Mouse (Mus musculus) WW6 (cell line): ENCODE results near the gene Itgad.

Experiments
- DNase-seq: peaks from one replicate; pipeline ENCODE4 v3.0.0-alpha.2; 2013; ENCODE audit warnings: low read depth, low spot score

The Itgad gene

GRCm38 (mm10) chr7:128243921-128244320 is 89.7 kb downstream of the Itgad start:
- no peak for DNase-seq

DNA sequence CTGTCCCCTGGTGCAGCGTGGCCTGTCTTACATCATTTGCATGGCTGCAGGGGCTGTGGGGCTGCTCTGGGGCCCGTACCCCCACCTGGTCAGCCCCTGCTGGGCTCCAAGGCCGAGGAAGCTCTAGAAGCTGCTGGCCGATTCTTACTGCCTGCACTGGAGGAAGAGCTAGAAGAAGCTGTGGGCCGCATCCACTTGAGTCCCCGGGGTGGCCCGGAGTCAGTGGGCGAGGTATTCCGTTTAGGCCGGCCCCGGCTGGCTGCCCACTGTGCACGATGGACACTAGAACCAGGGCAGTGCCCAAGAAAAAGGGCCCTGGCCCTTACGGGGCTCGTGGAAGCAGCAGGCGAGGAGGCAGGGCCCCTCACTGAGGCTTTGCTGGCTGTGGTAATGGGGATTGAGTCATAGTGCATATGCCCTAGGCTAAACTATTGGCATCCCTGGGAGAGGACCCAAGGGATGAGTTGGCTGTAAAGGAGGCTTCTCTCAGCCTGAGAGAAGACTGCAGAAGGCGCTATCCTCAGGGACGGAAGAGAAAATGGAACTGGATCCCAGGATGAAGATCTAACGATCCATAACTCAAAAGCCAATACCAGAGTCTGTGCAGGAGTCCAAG is 90.3 kb downstream of the Itgad start:
- no peak for DNase-seq

- no peak for DNase-seq
Measured at GRCm38 (mm10) chr7:128245547-128245946, 91.4 kb downstream of the Itgad start.

- DNase-seq: no peak
Measured at GRCm38 (mm10) chr7:128246496-128247391, 92.6 kb downstream of the Itgad start, which contains the start of gene Tgfb1i1. Gene Tgfb1i1, plus strand, starts transcription at chr7:128246812.

GRCm38 (mm10) chr7:128247443-128247842 is 93.3 kb downstream of the Itgad start:
- no peak for DNase-seq

- no peak for DNase-seq
Measured at GRCm38 (mm10) chr7:128248081-128249042, 94.2 kb downstream of the Itgad start.

GRCm38 (mm10) chr7:128249998-128250397 is 95.8 kb downstream of the Itgad start:
- DNase-seq: no peak

- DNase-seq: no peak
Measured at GRCm38 (mm10) chr7:128251946-128252345, 97.8 kb downstream of the Itgad start.

DNA sequence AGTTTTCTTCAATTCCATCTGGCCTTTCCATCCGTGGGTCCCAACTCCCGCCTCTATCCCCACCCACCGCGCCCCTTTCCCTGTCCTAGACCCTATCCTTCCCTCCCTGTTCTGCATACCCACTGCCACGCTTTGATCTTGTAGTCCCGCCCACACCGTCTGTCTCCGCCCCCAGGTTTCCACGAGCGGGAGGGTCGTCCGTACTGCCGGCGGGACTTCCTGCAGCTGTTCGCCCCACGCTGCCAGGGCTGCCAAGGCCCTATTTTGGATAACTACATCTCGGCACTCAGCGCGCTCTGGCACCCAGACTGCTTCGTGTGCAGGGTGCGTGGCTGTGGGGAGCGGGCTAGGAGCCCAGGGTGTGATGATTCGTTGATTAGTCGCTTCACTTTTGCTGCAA is 98.4 kb downstream of the Itgad start:
- DNase-seq: no peak

DNA sequence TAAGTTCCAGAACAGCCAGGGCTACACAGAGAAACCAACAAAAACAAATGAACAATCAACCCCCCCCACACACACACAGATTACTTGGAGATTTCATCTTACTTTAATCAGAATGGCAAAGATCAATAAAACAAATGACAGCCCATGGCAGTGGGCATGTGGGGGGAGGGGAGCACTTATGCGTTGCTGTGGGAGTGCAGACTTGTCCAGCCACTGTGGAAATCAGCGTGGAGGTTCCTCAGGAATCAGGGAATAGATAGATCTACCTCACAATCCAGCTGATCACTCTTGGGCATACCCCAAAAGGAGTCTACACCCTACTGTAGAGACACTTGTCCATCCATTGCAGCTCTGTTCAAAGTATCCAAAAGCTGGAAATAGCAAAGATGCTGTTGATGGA is 100.8 kb downstream of the Itgad start:
- DNase-seq: no peak

GRCm38 (mm10) chr7:128255757-128256156 is 101.6 kb downstream of the Itgad start:
- DNase-seq: no peak

DNA sequence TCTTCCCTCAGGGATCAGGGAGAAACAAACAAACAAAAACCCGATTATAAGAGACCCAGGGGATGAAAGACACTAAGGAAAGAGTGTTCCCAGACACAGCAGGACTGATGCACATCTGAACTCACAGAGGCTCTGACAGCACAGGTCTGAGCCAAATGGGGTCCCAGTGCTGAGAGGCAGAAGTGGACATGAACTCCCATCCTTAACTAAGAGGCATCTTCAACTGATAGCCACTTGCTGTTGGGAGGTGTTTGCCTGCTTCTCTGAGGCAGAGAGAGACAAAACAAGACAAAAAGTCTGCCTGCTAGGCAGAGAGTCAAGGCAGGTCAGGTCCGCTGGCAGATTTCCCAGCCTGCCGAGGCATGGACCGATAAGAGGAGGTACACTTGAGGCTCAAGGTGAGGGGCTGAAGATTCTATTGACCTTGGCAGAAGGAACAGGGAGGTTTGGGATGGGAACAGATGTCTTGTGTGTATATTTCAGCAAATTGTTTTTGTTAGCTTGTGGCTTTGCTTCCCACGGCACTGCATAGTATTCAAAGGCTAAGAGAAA is 102.7 kb downstream of the Itgad start:
- DNase-seq: no peak

DNA sequence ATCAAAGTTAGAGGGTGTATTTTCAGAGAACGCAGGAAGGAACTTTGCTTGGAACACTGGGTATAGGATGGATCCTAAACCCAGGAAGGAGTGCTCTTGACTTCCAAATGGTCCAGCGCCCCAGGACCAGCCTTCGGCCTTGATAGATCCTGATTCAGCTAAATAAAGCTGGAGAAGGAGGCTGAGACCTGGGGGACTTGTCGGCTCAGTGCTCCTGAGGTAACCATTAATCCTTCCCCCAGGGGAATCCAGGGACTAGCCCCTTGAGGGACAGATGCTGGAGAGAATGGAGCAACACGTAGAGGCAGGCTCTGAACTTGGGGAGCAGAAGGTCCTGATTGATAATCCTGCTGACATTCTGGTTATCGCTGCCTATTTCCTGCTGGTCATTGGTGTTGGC is 111.2 kb downstream of the Itgad start, which contains the start of gene Slc5a2:
TSS of gene Slc5a2 (plus strand) at position 247 of the 400 bp plus-strand sequence.
- no peak for DNase-seq

DNA sequence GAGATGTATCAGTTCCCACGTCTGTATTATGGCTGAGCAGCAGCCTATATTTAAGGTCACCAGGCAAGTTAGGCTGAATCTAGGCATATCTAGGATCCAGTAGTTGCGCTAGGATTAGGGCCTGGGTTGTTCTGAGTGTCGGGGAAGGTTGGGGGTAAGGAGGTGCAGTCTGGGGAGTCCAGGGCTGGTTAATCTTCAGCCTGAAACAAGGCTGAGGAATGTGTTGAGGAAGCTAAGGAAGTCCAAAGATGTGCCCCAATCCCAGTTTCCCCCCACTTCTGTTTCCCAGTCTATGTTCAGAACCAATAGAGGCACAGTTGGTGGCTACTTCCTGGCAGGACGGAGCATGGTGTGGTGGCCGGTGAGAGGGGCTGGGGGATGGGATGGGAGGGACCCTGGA is 111.9 kb downstream of the Itgad start:
- DNase-seq: no peak

- no peak for DNase-seq
Measured at GRCm38 (mm10) chr7:128267391-128267790, 113.2 kb downstream of the Itgad start.

GRCm38 (mm10) chr7:128267813-128268212 is 113.6 kb downstream of the Itgad start:
- no peak for DNase-seq

DNA sequence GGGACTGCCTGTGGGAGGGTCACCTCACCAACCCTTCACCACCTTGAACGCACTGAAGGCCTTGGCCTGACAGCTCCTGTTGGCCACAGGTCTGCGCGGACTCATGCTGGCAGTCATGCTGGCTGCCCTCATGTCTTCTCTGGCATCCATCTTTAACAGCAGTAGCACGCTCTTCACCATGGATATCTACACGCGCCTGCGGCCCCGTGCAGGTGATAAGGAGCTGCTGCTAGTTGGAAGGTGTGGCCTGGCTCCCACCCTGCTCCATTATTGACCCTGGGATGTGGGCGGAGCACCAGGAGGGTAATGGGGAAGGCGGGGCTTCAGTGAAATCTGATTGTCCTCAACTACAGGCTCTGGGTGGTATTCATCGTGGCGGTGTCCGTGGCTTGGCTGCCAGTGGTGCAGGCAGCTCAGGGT is 116.3 kb downstream of the Itgad start:
- no peak for DNase-seq

DNA sequence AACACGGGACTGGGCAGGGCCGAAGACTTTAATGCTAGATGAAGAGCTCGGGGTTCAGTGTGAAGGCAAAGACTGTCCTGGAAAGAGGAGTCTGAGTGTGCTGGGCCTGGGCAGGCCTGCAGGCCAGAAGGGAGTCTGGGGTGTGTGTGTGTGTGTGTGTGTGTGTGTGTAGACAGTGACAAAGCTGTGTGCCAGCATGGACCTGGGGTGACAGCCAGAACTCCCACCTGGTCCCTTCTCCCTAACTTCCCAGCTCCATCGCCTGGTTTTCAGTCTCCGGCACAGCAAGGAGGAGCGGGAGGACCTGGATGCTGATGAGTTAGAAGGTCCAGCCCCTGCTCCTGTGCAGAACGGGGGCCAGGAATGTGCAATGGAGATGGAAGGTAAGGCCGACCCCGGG is 117.3 kb downstream of the Itgad start:
- DNase-seq: no peak
